Mouse (Mus musculus) megakaryocyte, embryonic 14.5 days (primary cell): Measurements from ENCODE around the gene Cd84.

ENCODE experiments used
- FLI1 ChIP-seq: IDR thresholded peaks from 2 replicates; pipeline ENCODE4 v1.6.1; 2012; ENCODE audit warnings: low read length, inconsistent platforms, mixed read lengths
- GATA1 ChIP-seq: IDR thresholded peaks from 3 replicates; pipeline ENCODE4 v1.6.1; 2012; ENCODE audit warnings: mixed read lengths, low read length, inconsistent platforms, borderline replicate concordance

DNA sequence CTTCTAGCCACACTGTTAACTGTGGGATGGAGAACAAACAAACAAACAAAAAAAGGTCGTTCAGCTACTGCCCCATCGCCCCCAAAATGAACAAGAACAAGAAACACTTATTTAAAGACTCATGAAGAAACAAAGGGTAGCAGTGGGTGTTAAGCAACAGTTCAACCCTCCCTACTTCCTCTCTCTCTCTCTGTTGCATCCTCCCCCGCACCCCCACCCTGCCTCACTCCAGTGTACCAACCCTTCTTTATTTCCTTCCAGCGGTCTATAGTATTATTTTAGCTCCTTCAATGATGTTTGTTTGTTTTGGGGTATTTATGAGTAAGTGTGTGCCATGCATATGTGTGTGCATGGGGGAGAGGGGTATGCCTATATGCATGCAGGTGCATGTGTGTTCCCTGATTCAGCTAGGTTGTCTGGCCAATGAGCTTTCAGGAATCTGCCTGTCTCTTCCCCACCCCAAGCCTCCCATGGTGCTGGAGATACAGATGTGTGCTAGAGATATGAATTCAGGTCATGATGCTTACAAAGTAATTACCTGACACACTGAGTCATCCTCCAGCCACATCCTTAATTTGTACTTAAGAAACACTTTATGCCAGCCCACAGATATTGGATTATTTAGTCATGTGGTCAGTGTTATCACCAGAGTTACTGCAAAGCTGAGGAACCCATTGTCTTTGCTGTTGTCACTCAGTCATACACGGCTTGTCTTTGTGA, 5.7 kb downstream of the Cd84 start:
- TF ChIP-seq GATA1: no peak
- TF ChIP-seq FLI1: no peak
